Mouse (Mus musculus) C2C12 (cell line): ENCODE measurements around the gene Gpr119. TPM values are rescaled to one million over a fixed set of nuclear protein-coding genes. Genes with fewer than 3 reads are reported as not detected.

Experiments used
- H3K27me3 ChIP-seq: one replicate; pipeline ENCODE4 v1.6.1; 2011; ENCODE audit not compliant: control insufficient read depth, insufficient read depth, insufficient read length
- H3K36me3 ChIP-seq: one replicate; pipeline ENCODE4 v1.6.1; 2011; ENCODE audit not compliant: control insufficient read depth, insufficient read depth
- H3K4me3 ChIP-seq: one replicate; pipeline ENCODE4 v1.5.1; 2011; ENCODE audit warnings: mild to moderate bottlenecking, control low read depth; ENCODE audit not compliant: poor library complexity, insufficient read depth, severe bottlenecking
- H3K79me2 ChIP-seq: one replicate; pipeline ENCODE4 v1.6.1; 2011; ENCODE audit not compliant: control insufficient read depth, insufficient read depth
- H3K79me3 ChIP-seq: one replicate; pipeline ENCODE4 v1.6.1; 2011; ENCODE audit warnings: low read depth, control low read depth
- H3ac ChIP-seq: one replicate; pipeline ENCODE3; 2011; ENCODE audit warnings: low read depth; ENCODE audit not compliant: control insufficient read depth, insufficient read length
- CEBPB ChIP-seq: IDR thresholded peaks from one replicate; pipeline ENCODE4 v1.6.1; 2011; ENCODE audit warnings: low read depth, mild to moderate bottlenecking, control low read depth, moderate library complexity
- CTCF ChIP-seq: IDR thresholded peaks from one replicate; pipeline ENCODE4 v1.5.1; 2011; ENCODE audit not compliant: control insufficient read depth, insufficient read depth, insufficient read length
- FOSL1 ChIP-seq: IDR thresholded peaks from one replicate; pipeline ENCODE4 v1.8.0; 2011; ENCODE audit warnings: mild to moderate bottlenecking, low read length; ENCODE audit not compliant: poor library complexity, insufficient read depth, severe bottlenecking
- MAX ChIP-seq: IDR thresholded peaks from one replicate; pipeline ENCODE4 v1.6.1; 2011; ENCODE audit warnings: mild to moderate bottlenecking, control low read depth
- MYOD1 ChIP-seq: IDR thresholded peaks from one replicate; pipeline ENCODE4 v1.6.1; 2011; ENCODE audit warnings: low read depth; ENCODE audit not compliant: control insufficient read depth, insufficient read length
- MYOG ChIP-seq: IDR thresholded peaks from one replicate; pipeline ENCODE4 v1.6.1; 2011; ENCODE audit not compliant: control insufficient read depth, insufficient read length; ENCODE audit errors: extremely low read depth
- USF1 ChIP-seq: IDR thresholded peaks from one replicate; pipeline ENCODE4 v1.6.1; 2011; ENCODE audit warnings: low read depth, mild to moderate bottlenecking, control low read depth, moderate library complexity
- long read RNA-seq, 2 experiments: library from polyadenylated mRNA; unstranded; transcript quantifications; one replicate each; pipeline ENCODE4 v2.0.0; 2019 to 2020
- polyA plus RNA-seq: library from polyadenylated mRNA; unstranded; fragments of >200 nt; fragmentation: generic; extraction: Trizol; gene quantifications from one replicate; pipeline ENCODE4 v1.2.1, GENCODE M21; 2012; ENCODE audit warnings: missing spikeins

Gpr119 gene
- not detected for polyA plus RNA-seq
- long read RNA-seq, experiment 1: 0 reads
- long read RNA-seq, experiment 2: 0 reads

- no peaks in the 10 kb centered on the region for H3K36me3 ChIP-seq
- no peak within 1 kb of the TSS for H3K4me3 ChIP-seq
- H3ac ChIP-seq: no peak within 1 kb of the TSS
- TF ChIP-seq USF1 (no peak), MYOG (no peak), MYOD1 (no peak), MAX (no peak), FOSL1 (no peak), CEBPB (no peak), CTCF (no peak)
- no peaks in the 10 kb centered on the region for H3K79me2 ChIP-seq
- H3K79me3 ChIP-seq: no peaks in the 10 kb centered on the region
- H3K27me3 ChIP-seq: no peaks in the 10 kb centered on the region
Observed at GRCm38 (mm10) chrX:48674171-48674570, at the start of gene Gpr119. Gene Gpr119, minus strand, starts transcription at chrX:48674478.

- Histone ChIP-seq H3K27me3 (no peaks in the 10 kb centered on the region), H3K4me3 (no peak overlapping the region), H3ac (no peak overlapping the region), H3K36me3 (peaks cover 8% of the 10 kb centered on the region), H3K79me3 (no peaks in the 10 kb centered on the region), H3K79me2 (no peaks in the 10 kb centered on the region)
- TF ChIP-seq USF1 (no peak), MYOD1 (no peak), FOSL1 (no peak)
Observed at GRCm38 (mm10) chrX:48712846-48713245, 38.6 kb upstream of the Gpr119 start.

- H3K27me3 ChIP-seq: no peaks in the 10 kb centered on the region
- no peaks in the 10 kb centered on the region for H3K79me3 ChIP-seq
- H3K79me2 ChIP-seq: no peaks in the 10 kb centered on the region
- H3ac ChIP-seq: no peak overlapping the region
- TF ChIP-seq MAX (no peak), CTCF (no peak), MYOD1 (no peak), USF1 (no peak), MYOG (no peak), CEBPB (no peak), FOSL1 (no peak)
- H3K4me3 ChIP-seq: no peak overlapping the region
- H3K36me3 ChIP-seq: peaks cover 11% of the 10 kb centered on the region
Observed at GRCm38 (mm10) chrX:48709701-48710100, 35.4 kb upstream of the Gpr119 start.

GRCm38 (mm10) chrX:48694864-48695371 lies 20.6 kb upstream of the Gpr119 start, which contains the start of gene Rbmx2:
Gene Rbmx2, plus strand, starts transcription at chrX:48695004.
- H3ac ChIP-seq: peak within 1 kb of the TSS; percentile 91
- H3K27me3 ChIP-seq: no peaks in the 10 kb centered on the region
- TF ChIP-seq MYOG: no peak
- no peak for TF ChIP-seq FOSL1
- TF ChIP-seq MYOD1: no peak
- no peak for TF ChIP-seq CEBPB
- no peak for TF ChIP-seq MAX
- TF ChIP-seq CTCF: no peak
- no peak for TF ChIP-seq USF1
- peak within 1 kb of the TSS; percentile 49 for H3K4me3 ChIP-seq
- peaks cover 23% of the 10 kb centered on the region for H3K79me2 ChIP-seq
- H3K79me3 ChIP-seq: peaks cover 7% of the 10 kb centered on the region
- peaks cover 7% of the 10 kb centered on the region for H3K36me3 ChIP-seq

GRCm38 (mm10) chrX:48694460-48694859 lies 20.2 kb upstream of the Gpr119 start:
- H3K4me3 ChIP-seq: no peak overlapping the region
- peaks cover 23% of the 10 kb centered on the region for H3K79me2 ChIP-seq
- no peak overlapping the region for H3ac ChIP-seq
- H3K36me3 ChIP-seq: peaks cover 7% of the 10 kb centered on the region
- TF ChIP-seq MYOG (no peak), MYOD1 (no peak), FOSL1 (no peak)
- H3K27me3 ChIP-seq: no peaks in the 10 kb centered on the region
- peaks cover 7% of the 10 kb centered on the region for H3K79me3 ChIP-seq

GRCm38 (mm10) chrX:48683857-48684256 lies 9.6 kb upstream of the Gpr119 start:
- Histone ChIP-seq H3K27me3 (no peaks in the 10 kb centered on the region), H3K79me3 (no peaks in the 10 kb centered on the region), H3ac (no peak overlapping the region), H3K4me3 (no peak overlapping the region), H3K79me2 (no peaks in the 10 kb centered on the region), H3K36me3 (no peaks in the 10 kb centered on the region)
- TF ChIP-seq CTCF (no peak), MYOD1 (no peak)

- no peaks in the 10 kb centered on the region for H3K79me3 ChIP-seq
- no peaks in the 10 kb centered on the region for H3K36me3 ChIP-seq
- no peak for TF ChIP-seq FOSL1
- TF ChIP-seq CEBPB: peak; percentile 55
- no peak overlapping the region for H3ac ChIP-seq
- no peaks in the 10 kb centered on the region for H3K27me3 ChIP-seq
- no peaks in the 10 kb centered on the region for H3K79me2 ChIP-seq
- no peak overlapping the region for H3K4me3 ChIP-seq
Observed at GRCm38 (mm10) chrX:48683451-48683850, 9.2 kb upstream of the Gpr119 start.
